Mouse (Mus musculus) liver, embryonic 14.5 days (tissue): ENCODE data around the gene Alpk3. TPM values are rescaled to one million over a fixed set of nuclear protein-coding genes. Genes with fewer than 3 reads are reported as not detected.

Experiments used
- ATAC-seq: fragments of 200-750 bp; cut with Nextera tagmentation; 2 replicates; pipeline ENCODE4 v1.8.0; 2017; ENCODE audit warnings: moderate number of reproducible peaks, mild to moderate bottlenecking, moderate library complexity; ENCODE audit not compliant: insufficient read depth
- DNase-seq, 3 experiments: peaks; one replicate each; pipeline ENCODE4 v3.0.0-alpha.2; 2012 to 2013; ENCODE audit warnings: low read depth in 3 of 3, low spot score in 3 of 3
- H3K27ac ChIP-seq: fragments of 300-500 bp; sonication (generic); 2 replicates; pipeline ENCODE4 v1.5.1; 2014; ENCODE audit warnings: moderate library complexity, mild to moderate bottlenecking, control low read depth, inconsistent platforms
- H3K27me3 ChIP-seq: fragments of 300-500 bp; sonication (generic); 2 replicates; pipeline ENCODE4 v1.6.1; 2014; ENCODE audit warnings: mild to moderate bottlenecking, low read length, moderate library complexity; ENCODE audit not compliant: control insufficient read depth, insufficient read depth
- H3K36me3 ChIP-seq: fragments of 300-500 bp; sonication (generic); replicated peaks from 2 replicates; pipeline ENCODE4 v1.6.1; 2014; ENCODE audit warnings: low read depth; ENCODE audit not compliant: control insufficient read depth, insufficient read depth
- H3K4me1 ChIP-seq, 2 experiments: fragments of 200-500 bp in 1 of 2; fragments of 300-500 bp in 1 of 2; sonication (generic) in 1 of 2; replicated peaks; 2 replicates each; pipeline ENCODE4 v1.6.1; 2012 to 2014; ENCODE audit warnings: antibody characterized with exemption in 1 of 2, inconsistent platforms in 1 of 2, low read length in 1 of 2; ENCODE audit not compliant: control insufficient read depth in 2 of 2, insufficient read depth in 2 of 2
- H3K4me2 ChIP-seq: fragments of 300-500 bp; sonication (generic); 2 replicates; pipeline ENCODE4 v1.6.1; 2014; ENCODE audit warnings: low read depth, mild to moderate bottlenecking, control low read depth, moderate library complexity
- H3K4me3 ChIP-seq, 2 experiments: fragments of 200-500 bp in 1 of 2; fragments of 300-500 bp in 1 of 2; sonication (generic) in 1 of 2; 2 replicates each; pipeline ENCODE4 v1.5.1; 2012 to 2014; ENCODE audit warnings: low read depth in 2 of 2, low read length in 2 of 2, mild to moderate bottlenecking in 2 of 2, control low read depth in 1 of 2, inconsistent platforms in 1 of 2, moderate library complexity in 1 of 2; ENCODE audit not compliant: insufficient read depth in 1 of 2
- H3K9ac ChIP-seq: fragments of 300-500 bp; sonication (generic); replicated peaks from 2 replicates; pipeline ENCODE4 v1.6.1; 2014; ENCODE audit warnings: mild to moderate bottlenecking, control low read depth, moderate library complexity
- H3K9me3 ChIP-seq: fragments of 300-500 bp; sonication (generic); 2 replicates; pipeline ENCODE4 v1.6.1; 2016; ENCODE audit warnings: low read length, mixed read lengths; ENCODE audit not compliant: control insufficient read depth
- CTCF ChIP-seq: IDR thresholded peaks from 2 replicates; pipeline ENCODE4 v1.5.1; 2016; ENCODE audit warnings: antibody characterized with exemption, low read depth, control low read depth
- EP300 ChIP-seq: IDR thresholded peaks from 2 replicates; pipeline ENCODE4 v1.6.1; 2016; ENCODE audit warnings: antibody characterized with exemption, low read depth
- WGBS: fragments of 180-500 bp; shearing (Covaris S2); extraction: QIAGEN DNeasy Blood & Tissue Kit; methylation state at CpG from one replicate; pipeline ENCODE4 v1.1.7; 2014; ENCODE audit not compliant: insufficient replicate concordance; 5-methylcytosine and 5-hydroxymethylcytosine counted together
- polyA plus RNA-seq, 2 experiments: library from polyadenylated mRNA; depleted of rRNA in 1 of 2; stranded (reverse) in 1 of 2; unstranded in 1 of 2; fragments of >200 nt; fragmentation: Nextera tagmentation in 1 of 2; extraction: Ambion mirVana in 1 of 2; gene quantifications; 2 replicates each; pipeline versions ENCODE4 v1.2.1 to v1.2.3; 2012 to 2014

Gene Alpk3
- polyA plus RNA-seq, 2 experiments, result 0.03 to 0.04 TPM

DNA sequence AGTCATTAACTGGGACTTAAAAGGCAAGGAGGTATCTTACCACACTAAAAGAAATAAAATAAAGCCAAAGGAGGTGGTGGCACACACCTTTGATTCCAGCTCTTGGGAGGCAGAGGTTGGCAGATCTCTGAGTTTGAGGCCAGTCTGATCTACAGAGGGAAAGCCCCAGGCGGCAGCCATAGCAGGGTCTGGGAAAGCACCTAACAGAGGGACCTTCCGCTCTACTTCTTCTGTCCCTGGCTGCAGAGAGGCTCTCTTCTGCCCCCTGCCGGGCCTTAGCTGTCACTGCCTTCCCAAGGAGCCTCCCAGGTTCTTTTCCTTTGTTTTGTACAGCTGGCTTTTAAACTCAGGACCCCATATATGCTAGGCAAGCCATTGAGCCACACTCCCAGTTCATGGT lies 97.6 kb downstream of the Alpk3 start:
- Histone ChIP-seq H3K9me3 (no peaks in the 10 kb centered on the region), H3K4me2 (no peak overlapping the region), H3K27me3 (no peaks in the 10 kb centered on the region), H3K36me3 (no peaks in the 10 kb centered on the region), H3K4me3 (no peak overlapping the region), H3K9ac (no peak overlapping the region), H3K4me1 (peaks cover 1 to 4% of the 10 kb centered on the region in 2 experiments; a peak in 2 of 4 replicates), H3K27ac (no peak overlapping the region)
- TF ChIP-seq EP300, result no peak
- peak; percentile 94 for TF ChIP-seq CTCF
- ATAC-seq, result peak; percentile 48; the same call in 1 of the 2 replicates
- 3% methylated on average over 3 of the region's 3 CpGs for WGBS
- DNase-seq, result peak; percentile 35 to 58 (median 42)

Other genes starting within 250 kb of the Alpk3 start
- gene Iqgap1, start 231.6 kb upstream of the Alpk3 start, polyA plus RNA-seq (2012; rRNA removed), result 4.6 and 5.5 TPM in 2 replicates
- 11.2 and 11.6 TPM in 2 replicates for gene Iqgap1, start 231.6 kb upstream of the Alpk3 start, polyA plus RNA-seq (2014; fragmentation: Nextera tagmentation; extraction: Ambion mirVana)
- gene Zscan2, start 196.7 kb upstream of the Alpk3 start, polyA plus RNA-seq (2012; rRNA removed), result 1.2 and 1.3 TPM in 2 replicates
- gene Zscan2, start 196.7 kb upstream of the Alpk3 start, polyA plus RNA-seq (2014; fragmentation: Nextera tagmentation; extraction: Ambion mirVana), result 0.08 and 0.13 TPM in 2 replicates
- 8.8 and 10.7 TPM in 2 replicates for gene Wdr73, start 156.3 kb upstream of the Alpk3 start, polyA plus RNA-seq (2012; rRNA removed)
- 11.8 and 13.5 TPM in 2 replicates for gene Wdr73, start 156.3 kb upstream of the Alpk3 start, polyA plus RNA-seq (2014; fragmentation: Nextera tagmentation; extraction: Ambion mirVana)
- gene Nmb, start 152.5 kb upstream of the Alpk3 start, polyA plus RNA-seq (2012; rRNA removed), result 1.3 and 2.1 TPM in 2 replicates
- 1.9 and 2.0 TPM in 2 replicates for gene Nmb, start 152.5 kb upstream of the Alpk3 start, polyA plus RNA-seq (2014; fragmentation: Nextera tagmentation; extraction: Ambion mirVana)
- 50.0 and 51.0 TPM in 2 replicates for gene Sec11a, start 109.8 kb upstream of the Alpk3 start, polyA plus RNA-seq (2012; rRNA removed)
- 89.0 and 90.4 TPM in 2 replicates for gene Sec11a, start 109.8 kb upstream of the Alpk3 start, polyA plus RNA-seq (2014; fragmentation: Nextera tagmentation; extraction: Ambion mirVana)
- gene Zfp592, start 63.9 kb upstream of the Alpk3 start, polyA plus RNA-seq (2012; rRNA removed), result 8.3 and 11.3 TPM in 2 replicates
- gene Zfp592, start 63.9 kb upstream of the Alpk3 start, polyA plus RNA-seq (2014; fragmentation: Nextera tagmentation; extraction: Ambion mirVana), result 6.4 and 6.6 TPM in 2 replicates
- gene Slc28a1, start 57.2 kb downstream of the Alpk3 start, polyA plus RNA-seq (2012; rRNA removed), result 0.54 and 0.64 TPM in 2 replicates
- 0.50 and 0.58 TPM in 2 replicates for gene Slc28a1, start 57.2 kb downstream of the Alpk3 start, polyA plus RNA-seq (2014; fragmentation: Nextera tagmentation; extraction: Ambion mirVana)
- 1.5 and 1.7 TPM in 2 replicates for gene Pde8a, start 156.0 kb downstream of the Alpk3 start, polyA plus RNA-seq (2012; rRNA removed)
- gene Pde8a, start 156.0 kb downstream of the Alpk3 start, polyA plus RNA-seq (2014; fragmentation: Nextera tagmentation; extraction: Ambion mirVana), result 1.3 and 1.5 TPM in 2 replicates